Mouse (Mus musculus) lung, postnatal 36 days (tissue): ENCODE data around the gene Cts3.
"Not testable (repeated sequence)": the region's sequence is repeated elsewhere in the genome, so short reads cannot be mapped to it uniquely, and the experiment has no call there.

Experiments
- DNase-seq: peaks from one replicate; pipeline ENCODE4 v3.0.0; 2022; ENCODE audit warnings: mixed read lengths

Gene Cts3

DNA sequence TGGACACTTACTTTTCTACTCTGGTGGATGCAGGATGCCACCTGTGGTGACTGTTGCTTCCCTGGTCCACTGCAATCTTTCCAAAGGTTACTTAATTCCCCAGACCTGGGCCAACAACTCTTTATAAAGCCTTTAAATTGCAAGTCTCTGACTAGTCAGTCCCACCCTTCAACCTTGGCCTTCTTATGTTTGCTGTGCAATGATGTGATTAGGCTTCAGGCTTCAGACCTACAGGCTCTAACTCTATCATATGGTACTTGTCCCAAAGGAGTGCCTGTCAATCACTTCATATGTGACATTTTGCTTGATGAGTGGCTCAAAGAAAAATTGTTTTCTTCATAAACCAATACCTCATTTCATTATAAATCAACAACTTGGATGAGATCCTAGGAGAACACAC is at the start of gene Cts3:
TSS of gene Cts3 (minus strand) at position 101 of the 400 bp plus-strand sequence.
- no peak for DNase-seq

- DNase-seq: not testable (repeated sequence)
Observed at GRCm38 (mm10) chr13:61568074-61568473, 1.9 kb downstream of the Cts3 start, which contains the start of gene Gm49352. Gm49352 (minus strand) TSS chr13:61568174.

DNA sequence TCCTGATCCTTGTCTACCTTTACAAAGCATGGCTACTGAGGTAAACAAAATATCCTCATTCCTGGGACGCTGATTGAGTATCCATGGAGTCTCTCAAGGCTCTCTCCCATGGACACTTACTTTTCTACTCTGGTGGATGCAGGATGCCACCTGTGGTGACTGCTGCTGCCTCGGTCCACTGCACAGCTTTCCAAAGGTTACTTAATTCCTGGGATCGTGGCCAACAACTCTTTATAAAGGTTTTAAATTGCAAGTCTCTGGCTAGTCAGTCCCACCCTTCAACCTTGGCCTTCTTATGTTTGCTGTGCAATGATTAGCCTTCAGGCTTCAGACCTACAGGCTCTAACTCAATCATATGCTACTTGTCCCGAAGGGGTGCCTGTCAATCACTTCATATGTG is 28.3 kb downstream of the Cts3 start, which contains the start of gene Ctsm:
TSS of gene Ctsm (minus strand) at position 209 of the 400 bp plus-strand sequence.
- DNase-seq: no peak
